Mouse (Mus musculus) heart, adult 2 months (tissue): ENCODE measurements at regions not wholly inside any gene's neighbourhood (a gene's known extent, or its start where the extent isn't known, plus 50 kb on each side); places are given as distances from the start of the nearest gene placed in this dataset.

Experiments used
- DNase-seq, 2 experiments: peaks; one replicate each; pipeline ENCODE4 v3.0.0; 2021
- H3K27ac ChIP-seq: fragments of 200-600 bp; 2 replicates; pipeline ENCODE4 v1.8.1; 2022
- H3K27me3 ChIP-seq: fragments of 200-500 bp; 2 replicates; pipeline ENCODE4 v1.6.1; 2012; ENCODE audit warnings: mild to moderate bottlenecking, low read length, inconsistent platforms, mixed read lengths; ENCODE audit not compliant: control insufficient read depth, insufficient read depth
- H3K36me3 ChIP-seq: fragments of 200-500 bp; 2 replicates; pipeline ENCODE4 v1.6.1; 2012; ENCODE audit warnings: low read length, inconsistent platforms; ENCODE audit not compliant: control insufficient read depth, insufficient read depth
- H3K4me1 ChIP-seq: fragments of 200-500 bp; 2 replicates; pipeline ENCODE4 v1.6.1; 2011; ENCODE audit warnings: low read length; ENCODE audit not compliant: control insufficient read depth, insufficient read depth
- H3K4me3 ChIP-seq: fragments of 200-600 bp; 2 replicates; pipeline ENCODE4 v1.8.1; 2022
- H3K79me2 ChIP-seq: fragments of 200-500 bp; replicated peaks from 2 replicates; pipeline ENCODE4 v1.6.1; 2012; ENCODE audit warnings: mild to moderate bottlenecking, inconsistent platforms, low read length, moderate library complexity, mixed read lengths; ENCODE audit not compliant: control insufficient read depth, insufficient read depth
- H3K9ac ChIP-seq: fragments of 200-500 bp; 2 replicates; pipeline ENCODE4 v1.6.1; 2012; ENCODE audit warnings: low read depth, mild to moderate bottlenecking, control low read depth, inconsistent platforms, low read length, mixed read lengths
- CTCF ChIP-seq: fragments of 200-600 bp; IDR thresholded peaks from 2 replicates; pipeline ENCODE4 v1.8.1; 2022; ENCODE audit warnings: antibody characterized with exemption, mild to moderate bottlenecking, moderate library complexity
- EP300 ChIP-seq: fragments of 200-500 bp; IDR thresholded peaks from 2 replicates; pipeline ENCODE4 v1.6.1; 2011; ENCODE audit warnings: low read depth, low read length, control low read depth; ENCODE audit not compliant: insufficient read depth
- POLR2A ChIP-seq: fragments of 200-500 bp; IDR thresholded peaks from 2 replicates; pipeline ENCODE4 v1.6.1; 2011; ENCODE audit warnings: mild to moderate bottlenecking, low read depth, low read length, control low read depth; ENCODE audit not compliant: insufficient read depth
- WGBS: fragments of 180-500 bp; shearing (Covaris S2); methylation state at CpG from one replicate; pipeline ENCODE4 v1.1.7; 2018; 5-methylcytosine and 5-hydroxymethylcytosine counted together
- intact Hi-C: fragments of 180-260 bp; cut with DNase I; formaldehyde crosslinking; loops from one replicate; pipeline ENCODE4 v1.15.1; 2025

DNA sequence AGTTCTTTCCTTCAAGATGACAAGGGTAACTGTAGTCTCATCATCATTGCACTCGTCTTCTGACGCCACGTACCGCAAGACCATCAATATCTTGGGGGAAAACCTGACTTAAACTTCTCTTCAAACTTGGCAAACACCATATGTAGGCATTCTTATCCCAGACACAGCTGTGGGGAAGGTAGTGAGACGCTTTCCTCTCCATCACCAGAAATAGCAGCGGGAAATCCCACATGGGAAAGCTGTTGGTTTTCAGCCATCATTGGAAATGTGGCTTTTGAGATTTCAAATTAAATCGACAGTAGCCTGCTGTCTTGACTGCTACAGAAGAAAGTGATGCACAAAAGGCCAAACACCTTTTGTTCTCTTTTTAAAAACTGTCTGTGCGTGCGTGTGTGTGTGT is 322.4 kb downstream of the Chl1 start:
- no peak overlapping the region for H3K4me3 ChIP-seq
- no peaks in the 10 kb centered on the region for H3K36me3 ChIP-seq
- intact Hi-C loops: no loop called here
- DNase-seq: no peak
- H3K27me3 ChIP-seq: no peaks in the 10 kb centered on the region
- H3K27ac ChIP-seq: no peak overlapping the region
- WGBS: 62% methylated on average over 9 of the region's 9 CpGs
- no peak for TF ChIP-seq CTCF
- no peak for TF ChIP-seq POLR2A
- TF ChIP-seq EP300: no peak
- H3K79me2 ChIP-seq: no peaks in the 10 kb centered on the region
- H3K9ac ChIP-seq: no peak overlapping the region
- no peaks in the 10 kb centered on the region for H3K4me1 ChIP-seq

DNA sequence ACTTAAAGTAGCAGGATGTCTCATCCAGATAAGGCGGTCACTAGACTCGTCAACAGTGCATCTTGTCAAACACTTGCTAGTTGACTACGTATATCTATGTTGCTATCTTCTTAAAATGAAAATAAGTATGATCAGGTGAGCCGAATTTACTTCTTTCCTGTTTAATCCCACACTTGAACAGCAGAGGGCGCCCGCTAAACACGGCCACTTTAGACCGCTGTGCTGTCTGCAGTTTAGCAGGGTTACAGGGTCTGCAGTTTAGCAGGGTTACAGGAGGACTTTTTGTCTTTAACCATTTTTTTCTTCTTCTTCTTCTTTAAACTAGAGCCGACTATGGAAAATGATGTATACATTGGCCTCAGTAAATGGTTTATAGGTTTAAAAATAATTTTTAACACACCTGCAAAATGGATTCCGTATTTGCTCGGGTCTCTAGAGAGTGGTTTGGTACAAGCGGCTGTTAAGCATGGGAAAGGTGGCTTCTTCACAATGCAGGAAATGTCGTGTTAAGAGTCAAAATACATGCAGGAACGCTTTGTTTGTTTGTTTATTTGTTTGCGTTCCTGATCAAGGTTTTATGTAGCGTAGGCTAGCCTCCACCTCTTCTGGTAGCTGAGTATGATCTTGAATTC is 323.2 kb downstream of the Chl1 start:
- TF ChIP-seq POLR2A (no peak), EP300 (no peak), CTCF (peak; percentile 66)
- DNase-seq: no peak
- no peak overlapping the region for H3K9ac ChIP-seq
- 40% methylated on average over 16 of the region's 16 CpGs for WGBS
- no peak overlapping the region for H3K27ac ChIP-seq
- H3K4me3 ChIP-seq: no peak overlapping the region
- intact Hi-C loops: no loop called here
- no peaks in the 10 kb centered on the region for H3K79me2 ChIP-seq
- no peaks in the 10 kb centered on the region for H3K36me3 ChIP-seq
- H3K4me1 ChIP-seq: no peaks in the 10 kb centered on the region
- H3K27me3 ChIP-seq: no peaks in the 10 kb centered on the region

DNA sequence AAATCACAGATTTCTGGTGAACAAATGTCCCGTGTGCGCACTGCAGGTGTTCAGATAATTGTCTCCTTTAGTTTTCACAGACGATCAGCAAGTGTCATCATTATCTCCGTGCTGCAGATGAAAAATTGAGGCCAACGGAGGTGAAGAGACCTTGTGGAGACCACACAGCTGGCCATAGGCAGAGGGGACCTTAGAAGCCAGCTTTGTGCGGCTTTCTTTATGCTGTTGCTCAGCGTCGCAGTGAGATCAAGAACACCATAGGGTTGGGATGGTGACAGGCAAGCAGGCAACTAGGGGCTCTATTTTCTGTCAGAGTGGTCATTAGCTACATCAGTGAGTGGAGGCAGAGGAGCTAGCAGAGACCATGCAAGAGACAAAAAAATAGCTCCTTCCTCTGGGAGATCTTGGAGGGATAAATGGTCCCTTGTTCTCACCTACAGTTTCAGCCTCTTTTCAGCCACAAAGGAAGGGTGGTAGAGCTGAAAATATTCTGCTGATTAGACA is 324.4 kb downstream of the Chl1 start:
- 75% methylated on average over 8 of the region's 8 CpGs for WGBS
- H3K9ac ChIP-seq: no peak overlapping the region
- no peaks in the 10 kb centered on the region for H3K79me2 ChIP-seq
- H3K4me3 ChIP-seq: no peak overlapping the region
- H3K27me3 ChIP-seq: no peaks in the 10 kb centered on the region
- H3K27ac ChIP-seq: no peak overlapping the region
- H3K36me3 ChIP-seq: no peaks in the 10 kb centered on the region
- no peak for DNase-seq
- intact Hi-C loops: no loop called here
- H3K4me1 ChIP-seq: no peaks in the 10 kb centered on the region
- TF ChIP-seq CTCF (no peak), EP300 (no peak), POLR2A (no peak)

DNA sequence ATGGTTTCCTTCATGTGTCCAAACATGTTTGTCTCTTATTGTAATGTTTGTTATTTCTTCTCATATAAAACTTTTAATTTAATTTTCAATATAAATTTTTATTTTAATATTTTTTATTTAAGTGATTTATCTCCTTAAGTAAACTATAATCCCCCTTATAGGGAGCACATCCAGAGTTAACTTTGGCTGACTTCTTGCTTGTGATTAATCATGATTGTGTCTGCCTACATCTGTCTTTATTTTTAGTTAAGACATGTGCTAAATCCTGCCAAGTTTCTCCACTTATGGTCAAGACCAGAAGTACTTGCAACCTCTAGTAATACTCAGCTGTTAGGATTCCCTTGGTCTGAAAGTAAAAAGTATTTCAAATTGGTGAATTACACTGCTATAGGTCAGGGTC is 349.4 kb downstream of the Chl1 start:
- H3K79me2 ChIP-seq: no peaks in the 10 kb centered on the region
- H3K27ac ChIP-seq: no peak overlapping the region
- H3K27me3 ChIP-seq: no peaks in the 10 kb centered on the region
- DNase-seq: no peak
- no peak overlapping the region for H3K4me3 ChIP-seq
- intact Hi-C loops: no loop called here
- TF ChIP-seq POLR2A (no peak), EP300 (no peak), CTCF (no peak)
- no peaks in the 10 kb centered on the region for H3K4me1 ChIP-seq
- H3K36me3 ChIP-seq: no peaks in the 10 kb centered on the region
- H3K9ac ChIP-seq: no peak overlapping the region

GRCm38 (mm10) chr6:103893455-103893854 is 383.1 kb downstream of the Chl1 start:
- H3K4me1 ChIP-seq: no peaks in the 10 kb centered on the region
- no peak overlapping the region for H3K9ac ChIP-seq
- DNase-seq: no peak
- intact Hi-C loops: no loop called here
- no peak for TF ChIP-seq POLR2A
- no peak for TF ChIP-seq CTCF
- TF ChIP-seq EP300: no peak
- no peak overlapping the region for H3K27ac ChIP-seq
- no peaks in the 10 kb centered on the region for H3K36me3 ChIP-seq
- no peak overlapping the region for H3K4me3 ChIP-seq
- no peaks in the 10 kb centered on the region for H3K27me3 ChIP-seq
- 66% methylated on average over 3 of the region's 3 CpGs for WGBS
- no peaks in the 10 kb centered on the region for H3K79me2 ChIP-seq

- no peaks in the 10 kb centered on the region for H3K36me3 ChIP-seq
- no peak overlapping the region for H3K4me3 ChIP-seq
- H3K27ac ChIP-seq: no peak overlapping the region
- WGBS: 75% methylated on average over 1 of the region's 1 CpGs
- intact Hi-C loops: no loop called here
- DNase-seq: no peak
- TF ChIP-seq EP300 (no peak), POLR2A (no peak), CTCF (no peak)
- no peaks in the 10 kb centered on the region for H3K79me2 ChIP-seq
- no peak overlapping the region for H3K9ac ChIP-seq
- no peaks in the 10 kb centered on the region for H3K27me3 ChIP-seq
- no peaks in the 10 kb centered on the region for H3K4me1 ChIP-seq
Observed at GRCm38 (mm10) chr6:103924504-103924903, 414.1 kb downstream of the Chl1 start.
